ENCODE assay signal across 9 mouse cellular contexts in genomic region chr3:54734411-54735246, GRCm38 (mm10). TPM values are rescaled to one million over a fixed set of nuclear protein-coding genes. Genes with fewer than 3 reads are reported as not detected.
A peak's percentile ranks its signal among the peaks of the same experiment; 100 is the strongest.
DNase-seq lines count a peak whose midpoint lies in the region; ATAC-seq lines count a peak whose summit lies in the region.
"Had no signal": no experiment of that assay in that cellular context is flagged by ENCODE, and none has a peak within 500 bp of the region (broad histone marks: within the 10 kb centered on the region; RNA-seq: fewer than 3 reads in every experiment).

No protein-coding gene starts in this region.

- peaks cover 35% of the 10 kb centered on the region for H3K4me1 ChIP-seq in erythroblast, embryonic 14.5 days (ENCODE audit: control insufficient read depth)
- H3K4me1 ChIP-seq in heart, embryonic 12.5 days (replicated peaks), result peaks cover 11% of the 10 kb centered on the region
- H3K4me1 ChIP-seq in kidney, embryonic 16.5 days (ENCODE audit: insufficient read depth, low read length), result peaks cover 8% of the 10 kb centered on the region

- peaks cover 53% of the 10 kb centered on the region for H3K36me3 ChIP-seq in erythroblast, embryonic 14.5 days (ENCODE audit: control insufficient read depth)
- H3K36me3 ChIP-seq in heart, embryonic 12.5 days, result peaks cover 45% of the 10 kb centered on the region
- H3K36me3 ChIP-seq in kidney, embryonic 16.5 days (ENCODE audit: insufficient read depth, low read length), result peaks cover 25% of the 10 kb centered on the region; the same call in 1 of the 2 replicates

- peak; percentile 94 for DNase-seq in CD4-positive helper T cell, adult 2 months (ENCODE audit: low read depth, low spot score)
- peak; percentile 92 for DNase-seq in brain, adult 2 months (ENCODE audit: low read depth, low spot score)
- peak; percentile 93 for DNase-seq in liver
- DNase-seq in monocyte, adult 2 months (ENCODE audit: low read depth in 1 of 2, low spot score in 2 of 2), result peak; percentile 64 to 87
- DNase-seq in spleen, postnatal 14 days (ENCODE audit: low spot score in 2 of 2), result peak; percentile 89 to 90

- peak overlapping the region; percentile 94 for H3K9ac ChIP-seq in heart, embryonic 12.5 days
- H3K9ac ChIP-seq in kidney, embryonic 16.5 days (replicated peaks; ENCODE audit: low read length), result peak overlapping the region; percentile 92

- peak; percentile 94 for ATAC-seq in heart, embryonic 12.5 days (ENCODE audit: insufficient number of reproducible peaks, low FRiP score)
- ATAC-seq in kidney, embryonic 16.5 days (ENCODE audit: low FRiP score, low TSS enrichment), result peak; percentile 95

- H3K4me3 ChIP-seq in erythroblast, embryonic 14.5 days (replicated peaks), result peak overlapping the region; percentile 79
- peak overlapping the region; percentile 98 for H3K4me3 ChIP-seq in heart, embryonic 12.5 days
- H3K4me3 ChIP-seq in kidney, embryonic 16.5 days (ENCODE audit: low read length), result peak overlapping the region; percentile 70

- H3K27ac ChIP-seq in heart, embryonic 12.5 days (ENCODE audit: poor library complexity, severe bottlenecking), result peak overlapping the region; percentile 100
- H3K27ac ChIP-seq in kidney, embryonic 16.5 days (ENCODE audit: low read length), result peak overlapping the region; percentile 100

- H3K9me3 ChIP-seq in erythroblast, embryonic 14.5 days (ENCODE audit: control insufficient read depth, low read length), result no peaks in the 10 kb centered on the region
- no peaks in the 10 kb centered on the region for H3K9me3 ChIP-seq in heart, embryonic 12.5 days (replicated peaks)
- no peaks in the 10 kb centered on the region for H3K9me3 ChIP-seq in kidney, embryonic 16.5 days (ENCODE audit: low read length)

- peak overlapping the region; percentile 81 for H3K4me2 ChIP-seq in heart, embryonic 12.5 days
- peak overlapping the region; percentile 79 for H3K4me2 ChIP-seq in kidney, embryonic 16.5 days (replicated peaks; ENCODE audit: low read depth, low read length)

- under 1% methylated on average over 83 of the region's 84 CpGs for WGBS in heart, embryonic 12.5 days
- WGBS in kidney, embryonic 16.5 days, result under 1% methylated on average over 75 of the region's 84 CpGs

- H3K27me3 ChIP-seq in erythroblast, embryonic 14.5 days (ENCODE audit: control insufficient read depth), result no peaks in the 10 kb centered on the region
- H3K27me3 ChIP-seq in heart, embryonic 12.5 days (replicated peaks), result no peaks in the 10 kb centered on the region
- no peaks in the 10 kb centered on the region for H3K27me3 ChIP-seq in kidney, embryonic 16.5 days (ENCODE audit: insufficient read depth, low read length)

RNA-seq across cellular contexts. Expression of gene Exosc8, which starts 0.6 kb away (rescaled TPM):
- 2.1 and 3.5 TPM in 2 replicates for polyA plus RNA-seq in erythroblast, embryonic 14.5 days (2012)
- 74.6 and 82.6 TPM in 2 replicates for polyA plus RNA-seq in heart, embryonic 12.5 days (2016; fragmentation: Nextera tagmentation; extraction: Ambion mirVana)
- 134 and 136 TPM in 2 replicates for polyA plus RNA-seq in kidney, embryonic 16.5 days (2015; fragmentation: Nextera tagmentation; extraction: Ambion mirVana)

RNA-seq across cellular contexts. Expression of gene Alg5, which starts 0.7 kb away (rescaled TPM):
- not detected in 2 replicates for polyA plus RNA-seq in erythroblast, embryonic 14.5 days (2012)
- 35.8 and 41.2 TPM in 2 replicates for polyA plus RNA-seq in heart, embryonic 12.5 days (2016; fragmentation: Nextera tagmentation; extraction: Ambion mirVana)
- 58.8 TPM in 2 replicates for polyA plus RNA-seq in kidney, embryonic 16.5 days (2015; fragmentation: Nextera tagmentation; extraction: Ambion mirVana)

RNA-seq across cellular contexts. Expression of gene Gm21958, which starts 20.5 kb away (rescaled TPM):
- not detected in 2 replicates for polyA plus RNA-seq in erythroblast, embryonic 14.5 days (2012)
- polyA plus RNA-seq in heart, embryonic 12.5 days (2016; fragmentation: Nextera tagmentation; extraction: Ambion mirVana), result 1.0 TPM in 1 of 2 replicates, not detected in the other
- polyA plus RNA-seq in kidney, embryonic 16.5 days (2015; fragmentation: Nextera tagmentation; extraction: Ambion mirVana), result 0.58 TPM in 1 of 2 replicates, not detected in the other
- polyA plus RNA-seq: gonadal fat pad, adult 2 months had no signal

RNA-seq across cellular contexts. Expression of gene Smad9, which starts 20.8 kb away (rescaled TPM):
- not detected in 2 replicates for polyA plus RNA-seq in erythroblast, embryonic 14.5 days (2012)
- 1.6 and 1.9 TPM in 2 replicates for polyA plus RNA-seq in heart, embryonic 12.5 days (2016; fragmentation: Nextera tagmentation; extraction: Ambion mirVana)
- polyA plus RNA-seq in kidney, embryonic 16.5 days (2015; fragmentation: Nextera tagmentation; extraction: Ambion mirVana), result 1.4 and 1.6 TPM in 2 replicates

RNA-seq across cellular contexts. Expression of gene Supt20, which starts 42.0 kb away (rescaled TPM):
- polyA plus RNA-seq in erythroblast, embryonic 14.5 days (2012), result 0.21 and 0.52 TPM in 2 replicates
- 76.3 and 82.2 TPM in 2 replicates for polyA plus RNA-seq in heart, embryonic 12.5 days (2016; fragmentation: Nextera tagmentation; extraction: Ambion mirVana)
- 110 and 118 TPM in 2 replicates for polyA plus RNA-seq in kidney, embryonic 16.5 days (2015; fragmentation: Nextera tagmentation; extraction: Ambion mirVana)

Comparison
In these comparisons a context has a peak if more than half of its experiments do, and no peak if none do; other contexts are left out.
1. Peak in every context shown above with its lines: DNase-seq, ATAC-seq, H3K4me3 ChIP-seq and H3K27ac ChIP-seq.
2. RNA of gene Exosc8, which starts 0.6 kb away (polyA plus RNA-seq): 134 to 136 TPM in kidney, embryonic 16.5 days and 74.6 to 82.6 TPM in heart, embryonic 12.5 days; 2.1 to 3.5 TPM in erythroblast, embryonic 14.5 days; every median in the first group is over 10 times any median in the second.
3. RNA of gene Alg5, which starts 0.7 kb away (polyA plus RNA-seq): 58.8 TPM in kidney, embryonic 16.5 days and 35.8 to 41.2 TPM in heart, embryonic 12.5 days; not detected in erythroblast, embryonic 14.5 days; every median in the first group is over 10 times any median in the second.